Mouse (Mus musculus): Measurements from ENCODE around the gene Tmem208.

GRCm38 (mm10) chr8:105305211-105306145 lies 20.7 kb upstream of the Tmem208 start, which contains the start of gene Elmo3:
- no peak for TF ChIP-seq MYOG (IDR thresholded peaks at IDR 0.05; ENCODE audit: control insufficient read depth, extremely low read depth, insufficient read length)
- no peak for TF ChIP-seq CTCF (IDR thresholded peaks at IDR 0.05; ENCODE audit: control insufficient read depth, insufficient read depth, insufficient read length)
- TF ChIP-seq MYOD1 (IDR thresholded peaks at IDR 0.05; ENCODE audit: control insufficient read depth, insufficient read length, low read depth) = no peak
- no peak for TF ChIP-seq MAX (IDR thresholded peaks at IDR 0.05)
- no peak for TF ChIP-seq USF1 (IDR thresholded peaks at IDR 0.05; ENCODE audit: low read depth)
- no peak for TF ChIP-seq FOSL1 (IDR thresholded peaks at IDR 0.05; ENCODE audit: insufficient read depth, low read length, poor library complexity, severe bottlenecking)

All from C2C12 (cell line).